Mouse (Mus musculus): ENCODE data around the gene Kcnh1.

GRCm38 (mm10) chr1:192515373-192515772, 324.8 kb downstream of the Kcnh1 start:
- TF ChIP-seq CTCF (IDR thresholded peaks at IDR 0.05; ENCODE audit: low read depth) (no peak), EP300 (IDR thresholded peaks at IDR 0.05; ENCODE audit: low read depth) (no peak)

All from heart, postnatal 0 days (tissue).